Mouse (Mus musculus) intestine, postnatal 0 days (tissue): Measurements from ENCODE around the gene Crygs. TPM values are rescaled to one million over a fixed set of nuclear protein-coding genes. Genes with fewer than 3 reads are reported as not detected.

Source experiments
- ATAC-seq: fragments of 200-750 bp; cut with Nextera tagmentation; 2 replicates; pipeline ENCODE4 v1.8.0; 2017; ENCODE audit warnings: mild to moderate bottlenecking, moderate TSS enrichment, moderate library complexity
- H3K27ac ChIP-seq: fragments of 300-500 bp; sonication (generic); 2 replicates; pipeline ENCODE4 v1.5.1; 2014; ENCODE audit warnings: mild to moderate bottlenecking, low read depth, low read length, moderate library complexity
- H3K27me3 ChIP-seq: fragments of 300-500 bp; sonication (generic); replicated peaks from 2 replicates; pipeline ENCODE4 v1.6.1; 2014; ENCODE audit warnings: low read length, mixed read lengths; ENCODE audit not compliant: control insufficient read depth, insufficient read depth
- H3K36me3 ChIP-seq: fragments of 300-500 bp; sonication (generic); 2 replicates; pipeline ENCODE4 v1.6.1; 2014; ENCODE audit warnings: mild to moderate bottlenecking, moderate library complexity; ENCODE audit not compliant: control insufficient read depth, insufficient read depth
- H3K4me1 ChIP-seq: fragments of 300-500 bp; sonication (generic); replicated peaks from 2 replicates; pipeline ENCODE4 v1.6.1; 2014; ENCODE audit warnings: antibody characterized with exemption, low read length, mixed read lengths; ENCODE audit not compliant: control insufficient read depth, insufficient read depth
- H3K4me2 ChIP-seq: fragments of 300-500 bp; sonication (generic); replicated peaks from 2 replicates; pipeline ENCODE4 v1.6.1; 2014; ENCODE audit warnings: low read depth, mild to moderate bottlenecking, moderate library complexity
- H3K4me3 ChIP-seq: fragments of 300-500 bp; sonication (generic); 2 replicates; pipeline ENCODE4 v1.5.1; 2014; ENCODE audit warnings: low read depth, low read length
- H3K9ac ChIP-seq: fragments of 300-500 bp; sonication (generic); 2 replicates; pipeline ENCODE4 v1.6.1; 2014; ENCODE audit warnings: mild to moderate bottlenecking, low read depth, low read length
- H3K9me3 ChIP-seq: fragments of 300-500 bp; sonication (generic); 2 replicates; pipeline ENCODE4 v1.6.1; 2016; ENCODE audit warnings: mixed run types; ENCODE audit not compliant: control insufficient read depth
- CTCF ChIP-seq: sonication (generic); IDR thresholded peaks from 2 replicates; pipeline ENCODE4 v1.5.1; 2016; ENCODE audit warnings: low read depth, mild to moderate bottlenecking, control low read depth, antibody characterized with exemption, moderate library complexity
- WGBS: fragments of 180-500 bp; shearing (Covaris S2); extraction: QIAGEN DNeasy Blood & Tissue Kit; methylation state at CpG from one replicate; pipeline ENCODE4 v1.1.7; 2014; 5-methylcytosine and 5-hydroxymethylcytosine counted together
- polyA plus RNA-seq: library from polyadenylated mRNA; unstranded; fragments of >200 nt; fragmentation: Nextera tagmentation; extraction: Ambion mirVana; gene quantifications from 2 replicates; pipeline ENCODE4 v1.2.1, GENCODE M21; 2015

The Crygs gene
- polyA plus RNA-seq, result not detected in 2 replicates

DNA sequence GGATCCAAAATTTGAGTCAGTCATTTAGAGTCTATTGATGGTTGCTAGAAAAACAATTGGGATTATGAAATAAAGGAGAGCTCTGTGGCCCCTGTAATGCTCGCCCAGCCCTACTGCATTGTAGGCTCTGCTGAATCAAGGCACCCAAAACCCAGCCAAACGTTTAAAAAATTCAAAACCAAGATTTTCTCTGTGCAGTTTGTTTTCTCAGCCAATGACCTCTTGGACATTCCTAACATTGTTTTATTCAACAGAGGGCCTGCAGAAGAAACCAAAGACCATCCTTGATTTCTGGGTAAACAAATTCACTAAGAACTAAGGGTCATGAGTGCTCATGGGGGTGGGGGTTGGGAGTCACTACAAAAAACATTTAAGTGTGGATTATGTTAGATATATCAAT lies at the start of gene Crygs:
TSS of gene Crygs (minus strand) at position 101 of the 400 bp plus-strand sequence.
- no peaks in the 10 kb centered on the region for H3K27me3 ChIP-seq
- H3K9ac ChIP-seq, result no peak within 1 kb of the TSS
- H3K4me1 ChIP-seq, result no peaks in the 10 kb centered on the region
- no peak within 1 kb of the TSS for H3K4me3 ChIP-seq
- H3K9me3 ChIP-seq, result no peaks in the 10 kb centered on the region
- no peak for ATAC-seq
- no peak within 1 kb of the TSS for H3K27ac ChIP-seq
- H3K4me2 ChIP-seq, result no peak within 1 kb of the TSS
- 58% methylated on average over 2 of the region's 2 CpGs for WGBS
- TF ChIP-seq CTCF, result no peak
- H3K36me3 ChIP-seq, result peaks cover 16% of the 10 kb centered on the region

DNA sequence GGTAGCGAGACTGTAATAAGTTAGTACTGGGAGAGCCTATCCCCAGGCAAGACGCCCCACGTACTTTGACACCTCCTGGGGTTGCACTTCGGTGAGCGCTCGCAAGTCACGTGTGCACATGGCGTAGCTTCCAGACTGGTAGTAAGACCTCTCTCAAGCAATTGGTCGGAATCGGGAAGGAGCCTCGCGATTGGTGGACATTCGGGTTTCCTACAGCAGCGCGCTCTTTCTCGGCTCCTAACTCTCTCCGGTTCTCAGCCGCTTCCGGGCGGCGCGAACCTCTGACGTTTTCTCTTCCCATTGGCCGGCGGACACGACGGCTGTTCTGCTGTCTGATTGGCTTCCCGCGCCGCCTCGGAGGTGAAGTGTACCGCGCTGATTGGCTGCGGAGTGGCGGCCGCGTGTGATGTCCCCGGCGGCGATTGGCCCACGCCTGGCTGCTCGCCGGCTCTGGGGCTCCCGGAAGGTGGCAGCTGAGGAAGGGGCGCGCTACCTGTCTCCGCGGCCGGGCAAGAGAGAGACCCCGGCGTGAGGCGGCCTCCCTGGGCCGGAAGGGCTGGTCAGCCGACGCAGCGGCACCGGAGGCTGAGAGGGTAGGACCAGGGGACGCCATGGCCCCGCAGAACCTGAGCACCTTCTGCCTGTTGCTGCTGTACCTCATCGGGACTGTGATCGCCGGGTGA lies 46.2 kb upstream of the Crygs start, which contains the start of the genes Tbccd1 and Dnajb11:
TSS of gene Tbccd1 (minus strand) at position 239 of the 683 bp plus-strand sequence.
TSS of gene Dnajb11 (plus strand) at position 415 of the 683 bp plus-strand sequence.
- peak within 1 kb of the TSS; percentile 91 for H3K27ac ChIP-seq
- no peaks in the 10 kb centered on the region for H3K27me3 ChIP-seq
- no peaks in the 10 kb centered on the region for H3K9me3 ChIP-seq
- H3K9ac ChIP-seq, result peak within 1 kb of the TSS; percentile 88
- no peak for TF ChIP-seq CTCF
- peak within 1 kb of the TSS; percentile 81 for H3K4me3 ChIP-seq
- H3K4me1 ChIP-seq, result 0 out of 2 replicates have a peak, but pooled peaks cover 3% of the 10 kb centered on the region
- peak; percentile 99 for ATAC-seq
- peaks cover 2% of the 10 kb centered on the region; the same call in 1 of the 2 replicates for H3K36me3 ChIP-seq
- WGBS, result under 1% methylated on average over 61 of the region's 62 CpGs
- peak within 1 kb of the TSS; percentile 91 for H3K4me2 ChIP-seq

DNA sequence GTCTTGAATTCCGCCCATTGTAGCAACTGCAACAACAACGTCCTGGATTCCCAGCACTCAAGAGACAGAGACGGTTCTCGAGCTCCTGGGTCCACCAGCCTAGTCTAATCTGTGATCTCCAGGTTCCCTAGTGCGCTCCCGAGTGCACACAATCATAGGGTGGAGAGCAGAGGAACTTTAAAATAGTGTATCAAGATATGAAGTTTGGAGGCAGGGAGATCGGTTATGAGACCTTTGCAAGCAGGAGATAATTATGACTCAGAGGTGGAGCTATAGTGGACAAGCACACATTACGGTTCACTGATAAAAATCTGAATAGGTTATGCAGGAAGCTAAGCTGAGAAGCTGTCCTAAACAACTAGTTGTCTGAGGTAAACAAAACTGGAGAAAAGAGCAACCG lies 45.4 kb upstream of the Crygs start:
- H3K27ac ChIP-seq, result peak overlapping the region; percentile 91
- no peak for TF ChIP-seq CTCF
- H3K4me3 ChIP-seq, result peak overlapping the region; percentile 81
- peak overlapping the region; percentile 73 for H3K4me2 ChIP-seq
- no peak for ATAC-seq
- H3K27me3 ChIP-seq, result no peaks in the 10 kb centered on the region
- H3K9ac ChIP-seq, result peak overlapping the region; percentile 54
- 6% methylated on average over 9 of the region's 9 CpGs for WGBS
- 0 out of 2 replicates have a peak, but pooled peaks cover 3% of the 10 kb centered on the region for H3K4me1 ChIP-seq
- no peaks in the 10 kb centered on the region for H3K9me3 ChIP-seq
- no peaks in the 10 kb centered on the region for H3K36me3 ChIP-seq

DNA sequence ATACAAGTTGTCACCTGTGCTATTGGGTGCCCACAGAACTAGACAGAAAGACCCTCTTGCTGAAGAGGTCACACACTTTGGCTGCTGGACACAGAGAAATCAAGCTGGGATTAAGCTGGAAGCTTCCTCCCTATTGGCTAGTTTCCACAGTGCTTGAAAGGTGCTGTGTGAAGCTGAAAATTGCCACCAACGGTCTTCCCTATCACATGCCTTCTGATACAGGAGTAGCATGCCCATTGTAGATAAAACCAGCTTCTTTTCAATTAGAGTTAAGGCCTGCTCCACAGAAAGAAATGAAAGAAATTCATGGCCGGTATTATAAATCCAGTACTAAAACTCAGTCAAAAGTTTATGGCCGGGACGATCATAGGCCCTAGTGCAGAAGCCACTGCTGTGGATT lies 41.3 kb upstream of the Crygs start:
- H3K36me3 ChIP-seq, result no peaks in the 10 kb centered on the region
- WGBS, result 86% methylated on average over 4 of the region's 4 CpGs
- no peak overlapping the region for H3K4me3 ChIP-seq
- no peak overlapping the region for H3K4me2 ChIP-seq
- H3K9ac ChIP-seq, result no peak overlapping the region
- H3K27me3 ChIP-seq, result no peaks in the 10 kb centered on the region
- no peak for ATAC-seq
- H3K9me3 ChIP-seq, result no peaks in the 10 kb centered on the region
- peak overlapping the region; percentile 4; the same call in 1 of the 2 replicates for H3K27ac ChIP-seq
- no peaks in the 10 kb centered on the region for H3K4me1 ChIP-seq
- TF ChIP-seq CTCF, result no peak

DNA sequence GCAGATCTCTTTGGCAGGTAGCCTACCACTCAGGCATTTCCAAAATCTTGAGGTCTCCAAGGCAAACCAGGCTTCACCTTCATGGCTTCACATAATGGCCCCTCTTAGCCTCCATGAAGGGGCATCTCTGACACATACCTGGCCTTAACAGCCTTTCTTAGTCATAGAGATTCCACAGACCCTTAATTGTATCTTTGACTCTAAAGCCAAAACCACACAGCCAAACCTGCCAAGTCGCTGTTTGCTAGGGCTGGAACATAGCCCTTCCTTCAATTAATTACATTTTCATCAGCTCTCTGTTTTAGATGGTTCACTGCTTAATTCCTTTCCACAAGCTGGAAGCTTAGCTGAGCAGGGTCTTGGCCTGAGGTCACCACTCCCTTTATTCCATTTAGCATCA lies 37.0 kb upstream of the Crygs start:
- Histone ChIP-seq H3K9me3 (no peaks in the 10 kb centered on the region), H3K4me3 (no peak overlapping the region), H3K4me1 (no peaks in the 10 kb centered on the region), H3K27ac (no peak overlapping the region), H3K36me3 (no peaks in the 10 kb centered on the region), H3K4me2 (no peak overlapping the region), H3K27me3 (no peaks in the 10 kb centered on the region), H3K9ac (no peak overlapping the region)
- 88% methylated on average over 1 of the region's 1 CpGs for WGBS
- TF ChIP-seq CTCF, result no peak
- ATAC-seq, result no peak

DNA sequence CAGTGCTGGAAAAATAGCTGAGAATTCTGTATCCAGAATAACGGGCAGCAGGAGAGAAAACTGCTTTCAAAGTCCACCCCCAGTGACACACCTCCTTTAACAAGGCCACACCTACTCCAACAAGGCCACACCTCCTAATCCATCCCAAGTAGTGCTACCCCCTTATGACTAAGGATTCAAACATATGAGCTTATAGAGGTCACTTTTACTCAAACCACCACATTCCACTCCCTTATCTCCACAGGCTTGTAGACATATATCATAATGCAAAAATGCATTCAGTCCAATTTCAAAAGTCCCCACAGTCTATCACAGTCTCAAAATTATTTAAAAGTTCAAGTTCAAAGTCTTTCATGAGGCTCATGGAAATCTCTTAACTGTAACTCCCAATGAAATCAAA lies 36.3 kb upstream of the Crygs start:
- ATAC-seq, result no peak
- H3K4me2 ChIP-seq, result no peak overlapping the region
- 84% methylated on average over 1 of the region's 1 CpGs for WGBS
- H3K9ac ChIP-seq, result no peak overlapping the region
- H3K9me3 ChIP-seq, result no peaks in the 10 kb centered on the region
- H3K27me3 ChIP-seq, result no peaks in the 10 kb centered on the region
- H3K4me3 ChIP-seq, result no peak overlapping the region
- H3K36me3 ChIP-seq, result no peaks in the 10 kb centered on the region
- no peaks in the 10 kb centered on the region for H3K4me1 ChIP-seq
- no peak for TF ChIP-seq CTCF
- no peak overlapping the region for H3K27ac ChIP-seq
